Mouse (Mus musculus) thymus, adult 18-20 months (tissue): ENCODE measurements around the gene Spg20.
A peak's percentile ranks its signal among the peaks of the same experiment; 100 is the strongest.

ENCODE experiments used
- DNase-seq, 2 experiments: peaks; one replicate each; pipeline ENCODE4 v3.0.0; 2022; ENCODE audit warnings: mixed read lengths in 2 of 2

Spg20 gene

GRCm38 (mm10) chr3:55111935-55112709 is at the start of gene Spg20:
Gene Spg20 (plus strand): TSS chr3:55112108.
- peak; percentile 82 to 84 for DNase-seq

- no peak for DNase-seq
Observed at GRCm38 (mm10) chr3:55062653-55063052, 49.3 kb upstream of the Spg20 start.

- peak; percentile 17 to 24 for DNase-seq
Observed at GRCm38 (mm10) chr3:55064396-55064795, 47.5 kb upstream of the Spg20 start.

- DNase-seq: no peak
Observed at GRCm38 (mm10) chr3:55065738-55066665, 45.9 kb upstream of the Spg20 start.

GRCm38 (mm10) chr3:55066666-55067023 is 45.3 kb upstream of the Spg20 start:
- no peak for DNase-seq

- no peak for DNase-seq
Observed at GRCm38 (mm10) chr3:55067791-55068434, 44.0 kb upstream of the Spg20 start.

- DNase-seq: no peak
Observed at GRCm38 (mm10) chr3:55074576-55075293, 37.2 kb upstream of the Spg20 start.

- no peak for DNase-seq
Observed at GRCm38 (mm10) chr3:55075294-55075648, 36.6 kb upstream of the Spg20 start.

GRCm38 (mm10) chr3:55078233-55078632 is 33.7 kb upstream of the Spg20 start:
- DNase-seq: no peak

- no peak for DNase-seq
Observed at GRCm38 (mm10) chr3:55079619-55080018, 32.3 kb upstream of the Spg20 start.

GRCm38 (mm10) chr3:55080055-55080454 is 31.9 kb upstream of the Spg20 start:
- peak; percentile 5 to 21 for DNase-seq

GRCm38 (mm10) chr3:55084781-55085180 is 27.1 kb upstream of the Spg20 start:
- no peak for DNase-seq

- no peak for DNase-seq
Observed at GRCm38 (mm10) chr3:55085716-55086115, 26.2 kb upstream of the Spg20 start.

- DNase-seq: no peak
Observed at GRCm38 (mm10) chr3:55086948-55087347, 25.0 kb upstream of the Spg20 start.

- DNase-seq: no peak
Observed at GRCm38 (mm10) chr3:55087360-55087759, 24.5 kb upstream of the Spg20 start.

GRCm38 (mm10) chr3:55088359-55088758 is 23.5 kb upstream of the Spg20 start:
- no peak for DNase-seq

- no peak for DNase-seq
Observed at GRCm38 (mm10) chr3:55088843-55089242, 23.1 kb upstream of the Spg20 start.

- DNase-seq: no peak
Observed at GRCm38 (mm10) chr3:55089291-55089690, 22.6 kb upstream of the Spg20 start.

GRCm38 (mm10) chr3:55093161-55093560 is 18.7 kb upstream of the Spg20 start:
- DNase-seq: no peak

GRCm38 (mm10) chr3:55095968-55096654 is 15.8 kb upstream of the Spg20 start:
- DNase-seq: no peak

- no peak for DNase-seq
Observed at GRCm38 (mm10) chr3:55096655-55097005, 15.3 kb upstream of the Spg20 start.

- no peak for DNase-seq
Observed at GRCm38 (mm10) chr3:55097186-55097585, 14.7 kb upstream of the Spg20 start.
